Mouse (Mus musculus) cerebellum, adult 2 months (tissue): ENCODE measurements around the gene Fhit.

Source experiments
- CTCF ChIP-seq: fragments of 200-500 bp; IDR thresholded peaks from 2 replicates; pipeline ENCODE4 v1.5.1; 2011; ENCODE audit warnings: low read depth, mild to moderate bottlenecking, control low read depth, low read length, moderate library complexity, borderline replicate concordance; ENCODE audit not compliant: insufficient read depth
- POLR2A ChIP-seq: fragments of 200-500 bp; IDR thresholded peaks from 2 replicates; pipeline ENCODE4 v1.6.1; 2011; ENCODE audit warnings: low read length, control low read depth, borderline replicate concordance; ENCODE audit not compliant: insufficient read depth

GRCm38 (mm10) chr14:11151634-11152321 is 10.1 kb downstream of the Fhit start:
- TF ChIP-seq POLR2A, result no peak
- no peak for TF ChIP-seq CTCF
